Mouse (Mus musculus) gastrocnemius, adult 2 months (tissue): Measurements from ENCODE around the gene Gm3573. TPM values are rescaled to one million over a fixed set of nuclear protein-coding genes. Genes with fewer than 3 reads are reported as not detected.
"Not testable (repeated sequence)": the region's sequence is repeated elsewhere in the genome, so short reads cannot be mapped to it uniquely, and the experiment has no call there.

Experiments
- DNase-seq: peaks from one replicate; pipeline ENCODE4 v3.0.0; 2022
- H3K27ac ChIP-seq: fragments of 200-600 bp; 2 replicates; pipeline ENCODE4 v1.8.1; 2022; ENCODE audit warnings: mild to moderate bottlenecking
- H3K4me3 ChIP-seq: fragments of 200-600 bp; 2 replicates; pipeline ENCODE4 v1.8.1; 2022; ENCODE audit warnings: mild to moderate bottlenecking, moderate library complexity
- intact Hi-C: fragments of 180-260 bp; cut with DNase I; formaldehyde crosslinking; loops from one replicate; pipeline ENCODE4 v1.15.1; 2025
- long read RNA-seq, 2 experiments: library from polyadenylated mRNA; stranded (forward); transcript quantifications; one replicate each; pipeline ENCODE4 v2.0.0; 2021
- total RNA-seq, 2 experiments: library from RNA; stranded (reverse); gene quantifications; 2 replicates each; pipeline ENCODE4 v1.2.3; 2021

The Gm3573 gene
- total RNA-seq, result not detected
- long read RNA-seq, experiment 1, result 0 reads
- long read RNA-seq, experiment 2, result 0 reads

DNA sequence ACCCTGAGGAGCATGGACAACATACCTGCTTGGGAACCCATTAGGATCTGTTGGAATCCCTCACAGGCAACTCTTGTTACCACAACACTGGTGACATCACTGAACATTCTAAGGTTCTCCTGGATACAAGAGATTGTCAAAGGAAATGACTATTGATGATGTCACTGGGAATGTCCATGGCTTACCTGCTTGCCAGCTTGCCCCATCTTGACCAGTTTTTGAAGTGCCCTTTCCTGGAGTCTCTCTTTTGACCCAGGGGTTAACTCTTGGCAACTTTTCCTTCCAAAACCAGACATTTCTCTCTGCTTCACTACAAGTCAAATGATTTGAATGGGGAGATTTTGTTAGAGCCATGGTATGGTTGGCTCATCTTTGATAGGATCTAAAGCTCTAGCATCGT is at the start of gene Gm3573:
Gene Gm3573 (minus strand): TSS at position 101 of the 400 bp plus-strand sequence.
- DNase-seq, intact Hi-C loops, H3K4me3 ChIP-seq, H3K27ac ChIP-seq: not testable (repeated sequence)

- intact Hi-C loops, DNase-seq, H3K27ac ChIP-seq, H3K4me3 ChIP-seq: not testable (repeated sequence)
Measured at GRCm38 (mm10) chr14:42216766-42217537, 26.4 kb upstream of the Gm3573 start.

DNA sequence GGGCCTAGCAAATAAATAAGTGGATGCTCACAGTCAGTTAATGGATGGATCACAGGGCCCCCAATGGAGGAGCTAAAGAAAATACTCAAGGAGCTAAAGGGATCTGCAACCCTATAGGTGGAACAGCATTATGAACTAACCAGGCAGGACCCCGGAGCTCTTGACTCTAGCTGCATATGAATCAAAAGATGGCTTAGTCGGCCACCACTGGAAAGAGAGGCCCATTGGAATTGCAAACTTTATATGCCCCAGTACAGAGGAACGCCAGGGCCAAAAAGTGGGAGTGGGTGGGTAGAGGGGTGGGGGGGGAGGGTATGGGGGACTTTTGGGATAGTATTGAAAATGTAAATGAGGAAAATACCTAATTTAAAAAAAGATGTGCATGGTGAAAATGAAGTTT is 6.7 kb downstream of the Gm3573 start:
- intact Hi-C loops, DNase-seq, H3K27ac ChIP-seq, H3K4me3 ChIP-seq: not testable (repeated sequence)

- DNase-seq, H3K27ac ChIP-seq, intact Hi-C loops, H3K4me3 ChIP-seq: not testable (repeated sequence)
Measured at GRCm38 (mm10) chr14:42162522-42162921, 28.1 kb downstream of the Gm3573 start, which contains the start of gene Gm17027. Gene Gm17027 (minus strand): TSS chr14:42162622.

Other genes with a start within 250 kb of the Gm3573 start
- not detected for gene 1700024B05Rik, start 246.8 kb downstream of the Gm3573 start, total RNA-seq
- not detected for gene Gm6401, start 222.9 kb downstream of the Gm3573 start, total RNA-seq
- not detected for gene Gm3543, start 207.5 kb downstream of the Gm3573 start, total RNA-seq
- not detected for gene Gm7951, start 73.4 kb downstream of the Gm3573 start, total RNA-seq
- gene Gm17027, start 28.2 kb downstream of the Gm3573 start, total RNA-seq, result not detected
- gene Gm17026, start 69.3 kb upstream of the Gm3573 start, total RNA-seq, result not detected
- gene Gm9611, start 106.6 kb upstream of the Gm3573 start, total RNA-seq, result not detected
- gene Gm7995, start 119.4 kb upstream of the Gm3573 start, total RNA-seq, result not detected
- not detected for gene Gm8005, start 248.9 kb upstream of the Gm3573 start, total RNA-seq